Mouse (Mus musculus) stomach, embryonic 14.5 days (tissue): ENCODE data around the gene Gpatch4. TPM values are rescaled to one million over a fixed set of nuclear protein-coding genes. Genes with fewer than 3 reads are reported as not detected.
A peak's percentile ranks its signal among the peaks of the same experiment; 100 is the strongest.

ENCODE experiments used
- ATAC-seq: fragments of 200-750 bp; cut with Nextera tagmentation; 2 replicates; pipeline ENCODE4 v1.8.0; 2017; ENCODE audit warnings: low read depth, moderate TSS enrichment; ENCODE audit not compliant: insufficient number of reproducible peaks, insufficient read depth, low FRiP score
- H3K27ac ChIP-seq: fragments of 300-500 bp; sonication (generic); 2 replicates; pipeline ENCODE4 v1.5.1; 2014; ENCODE audit warnings: mild to moderate bottlenecking, low read length, moderate library complexity, mixed read lengths
- H3K27me3 ChIP-seq: fragments of 300-500 bp; sonication (generic); 2 replicates; pipeline ENCODE4 v1.6.1; 2014; ENCODE audit warnings: low read length, control low read depth, mixed read lengths; ENCODE audit not compliant: control insufficient read depth, insufficient read depth
- H3K36me3 ChIP-seq: fragments of 300-500 bp; sonication (generic); 2 replicates; pipeline ENCODE4 v1.6.1; 2014; ENCODE audit warnings: mild to moderate bottlenecking, control low read depth, low read length, moderate library complexity, mixed read lengths; ENCODE audit not compliant: control insufficient read depth, insufficient read depth
- H3K4me1 ChIP-seq: fragments of 300-500 bp; sonication (generic); 2 replicates; pipeline ENCODE4 v1.6.1; 2014; ENCODE audit warnings: low read length, control low read depth, mixed read lengths; ENCODE audit not compliant: control insufficient read depth, insufficient read depth
- H3K4me2 ChIP-seq: fragments of 300-500 bp; sonication (generic); replicated peaks from 2 replicates; pipeline ENCODE4 v1.6.1; 2014; ENCODE audit warnings: low read depth, low read length, control low read depth
- H3K4me3 ChIP-seq: fragments of 300-500 bp; sonication (generic); 2 replicates; pipeline ENCODE4 v1.5.1; 2014; ENCODE audit warnings: low read depth, low read length, control low read depth
- H3K9ac ChIP-seq: fragments of 300-500 bp; sonication (generic); replicated peaks from 2 replicates; pipeline ENCODE4 v1.6.1; 2014; ENCODE audit warnings: low read depth, mild to moderate bottlenecking, control low read depth, low read length, moderate library complexity, mixed read lengths
- H3K9me3 ChIP-seq: fragments of 300-500 bp; sonication (generic); 2 replicates; pipeline ENCODE4 v1.6.1; 2016; ENCODE audit warnings: low read depth, low read length, control low read depth; ENCODE audit not compliant: control insufficient read depth
- WGBS: fragments of 180-500 bp; shearing (Covaris S2); extraction: QIAGEN DNeasy Blood & Tissue Kit; methylation state at CpG from one replicate; pipeline ENCODE4 v1.1.7; 2014; 5-methylcytosine and 5-hydroxymethylcytosine counted together
- polyA plus RNA-seq: library from polyadenylated mRNA; unstranded; fragments of >200 nt; fragmentation: Nextera tagmentation; extraction: Ambion mirVana; gene quantifications from 2 replicates; pipeline ENCODE4 v1.2.1, GENCODE M21; 2014

Gene Gpatch4
- polyA plus RNA-seq, 1 experiment from 2014 or later: 36.0 TPM

DNA sequence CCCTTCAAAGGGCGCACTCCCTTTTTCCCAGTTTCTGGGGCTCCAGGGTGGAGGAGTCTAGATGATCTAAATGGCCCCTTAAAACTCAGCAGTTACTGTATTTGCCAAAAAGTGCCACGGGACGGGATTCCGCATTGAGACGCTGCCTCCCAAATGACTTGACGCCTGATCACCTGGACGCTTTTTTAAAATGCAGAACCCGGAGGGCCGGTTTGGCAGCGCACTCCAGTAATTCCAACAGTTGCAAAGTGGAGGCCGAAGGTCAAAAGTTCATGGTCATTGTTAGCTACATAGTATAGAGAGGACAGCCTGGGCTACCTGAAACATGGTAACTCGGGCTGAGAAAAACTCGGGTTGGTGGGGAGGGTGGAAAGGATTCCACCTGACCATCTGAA, 39.3 kb downstream of the Gpatch4 start:
- Histone ChIP-seq H3K9ac (peak overlapping the region; percentile 23; the same call in 1 of the 2 replicates), H3K4me2 (peak overlapping the region; percentile 63), H3K9me3 (no peaks in the 10 kb centered on the region), H3K4me1 (peaks cover 10% of the 10 kb centered on the region; the same call in 1 of the 2 replicates), H3K27ac (no peak overlapping the region; the same call in 1 of the 2 replicates), H3K36me3 (peaks cover 11% of the 10 kb centered on the region; the same call in 1 of the 2 replicates), H3K27me3 (no peaks in the 10 kb centered on the region), H3K4me3 (peak overlapping the region; percentile 52)
- ATAC-seq: no peak
- 1% methylated on average over 13 of the region's 13 CpGs for WGBS

DNA sequence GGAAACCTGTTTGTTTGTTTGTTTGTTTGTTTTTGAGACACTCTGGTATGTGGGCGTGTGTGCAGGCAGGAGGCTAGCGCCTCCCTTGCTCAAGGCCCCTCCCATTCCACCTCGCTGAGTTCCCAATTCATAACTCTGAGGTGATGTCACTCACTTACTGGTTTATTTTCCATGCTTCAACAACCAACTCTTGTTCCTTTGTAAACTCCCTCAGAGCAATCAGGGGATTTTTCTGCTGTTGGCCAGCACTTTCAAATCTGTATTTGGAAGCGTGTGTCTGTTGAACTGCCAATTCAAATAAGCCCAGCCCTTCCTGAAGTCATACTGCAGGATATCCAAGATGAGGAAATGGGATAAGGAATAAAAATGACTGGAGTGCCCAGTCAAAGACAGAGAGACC, 39.8 kb downstream of the Gpatch4 start:
- ATAC-seq: no peak; the same call in 1 of the 2 replicates
- Histone ChIP-seq H3K27me3 (no peaks in the 10 kb centered on the region), H3K9ac (peak overlapping the region; percentile 23; the same call in 1 of the 2 replicates), H3K36me3 (peaks cover 11% of the 10 kb centered on the region; the same call in 1 of the 2 replicates), H3K9me3 (no peaks in the 10 kb centered on the region), H3K27ac (no peak overlapping the region), H3K4me2 (peak overlapping the region; percentile 63), H3K4me3 (peak overlapping the region; percentile 52), H3K4me1 (peaks cover 10% of the 10 kb centered on the region; the same call in 1 of the 2 replicates)
- 5% methylated on average over 4 of the region's 4 CpGs for WGBS

DNA sequence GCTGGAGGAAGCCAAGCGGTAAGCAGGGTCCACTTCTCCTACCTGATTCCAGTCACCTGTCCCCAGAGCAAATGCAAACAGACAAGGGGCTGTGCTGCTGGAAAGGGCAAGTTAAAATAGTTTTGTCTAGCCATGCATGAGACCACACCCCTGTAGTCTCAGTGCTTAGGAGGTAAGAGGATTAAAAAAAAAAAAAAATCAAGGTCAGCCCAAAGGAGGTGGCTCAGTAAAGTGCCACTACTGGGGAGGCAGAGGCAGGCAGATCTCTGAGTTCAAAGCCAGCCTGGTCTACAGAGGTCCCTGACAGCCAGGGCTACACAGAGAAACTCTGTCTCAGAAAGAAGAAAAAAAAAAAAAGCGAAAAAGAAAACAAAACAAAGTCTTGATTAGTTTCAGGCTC, 41.1 kb downstream of the Gpatch4 start:
- Histone ChIP-seq H3K4me3 (no peak overlapping the region), H3K9me3 (no peaks in the 10 kb centered on the region), H3K36me3 (peaks cover 22% of the 10 kb centered on the region; the same call in 1 of the 2 replicates), H3K4me2 (no peak overlapping the region), H3K27me3 (no peaks in the 10 kb centered on the region), H3K4me1 (peaks cover 10% of the 10 kb centered on the region; the same call in 1 of the 2 replicates), H3K9ac (no peak overlapping the region), H3K27ac (no peak overlapping the region)
- ATAC-seq: no peak
- 98% methylated on average over 2 of the region's 2 CpGs for WGBS

DNA sequence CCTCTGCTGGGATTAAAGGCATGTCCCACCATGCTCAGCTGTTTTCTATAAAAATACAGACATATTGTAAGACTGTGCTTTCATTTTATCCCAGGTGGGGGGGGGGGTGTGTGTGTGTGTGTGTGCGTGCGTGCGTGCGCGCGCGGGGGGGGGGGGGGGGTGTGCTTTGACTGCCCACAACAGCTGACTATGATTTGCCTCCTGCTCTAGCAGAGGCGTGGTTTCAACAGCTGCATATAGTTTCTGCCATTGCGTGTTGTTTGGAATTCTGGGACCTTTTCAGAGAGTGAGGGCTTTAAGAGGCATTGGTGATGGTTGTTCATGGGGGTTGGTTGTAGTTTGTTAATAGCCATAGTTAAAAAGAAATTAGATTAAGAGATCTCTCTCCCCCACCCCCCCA, 42.6 kb downstream of the Gpatch4 start:
- no peak for ATAC-seq
- Histone ChIP-seq H3K36me3 (peaks cover 32% of the 10 kb centered on the region), H3K4me3 (no peak overlapping the region), H3K9me3 (no peaks in the 10 kb centered on the region), H3K27ac (no peak overlapping the region), H3K4me2 (no peak overlapping the region), H3K4me1 (peaks cover 10% of the 10 kb centered on the region; the same call in 1 of the 2 replicates), H3K27me3 (no peaks in the 10 kb centered on the region), H3K9ac (no peak overlapping the region)
- WGBS: 79% methylated on average over 2 of the region's 9 CpGs

DNA sequence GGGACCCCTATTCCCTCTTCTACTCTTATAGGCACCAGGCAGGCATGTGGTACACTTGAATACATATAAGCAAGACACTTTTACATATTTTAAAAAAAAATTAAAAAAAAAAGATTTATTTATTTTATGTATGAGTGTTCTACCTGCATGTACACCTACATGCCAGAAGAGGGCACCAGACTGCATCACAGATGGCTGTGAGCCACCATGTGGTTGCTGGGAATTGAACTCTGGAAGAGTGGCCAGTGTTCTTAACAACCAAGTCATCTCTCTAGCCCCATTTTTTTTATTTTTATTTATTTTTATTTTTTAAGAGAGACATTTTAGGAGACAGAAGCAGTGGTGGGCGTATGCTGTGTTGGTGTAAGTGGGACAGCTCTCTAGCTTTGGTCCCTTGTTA, 44.8 kb downstream of the Gpatch4 start:
- Histone ChIP-seq H3K27ac (no peak overlapping the region), H3K9me3 (no peaks in the 10 kb centered on the region), H3K9ac (no peak overlapping the region), H3K36me3 (peaks cover 51% of the 10 kb centered on the region), H3K4me3 (no peak overlapping the region), H3K4me2 (no peak overlapping the region), H3K27me3 (no peaks in the 10 kb centered on the region), H3K4me1 (peaks cover 6% of the 10 kb centered on the region; the same call in 1 of the 2 replicates)
- WGBS: 83% methylated on average over 1 of the region's 1 CpGs
- 0 out of 2 replicates have a peak, but pooled peaks have one; percentile 14 for ATAC-seq

- H3K27ac ChIP-seq: no peak overlapping the region
- no peaks in the 10 kb centered on the region for H3K4me1 ChIP-seq
- no peak for ATAC-seq
- H3K27me3 ChIP-seq: no peaks in the 10 kb centered on the region
- H3K9ac ChIP-seq: no peak overlapping the region
- H3K4me3 ChIP-seq: no peak overlapping the region
- H3K36me3 ChIP-seq: peaks cover 60% of the 10 kb centered on the region
- H3K4me2 ChIP-seq: no peak overlapping the region
- no peaks in the 10 kb centered on the region for H3K9me3 ChIP-seq
- WGBS: 91% methylated on average over 7 of the region's 7 CpGs
Observed at GRCm38 (mm10) chr3:88090106-88090505, 47.2 kb downstream of the Gpatch4 start.

GRCm38 (mm10) chr3:88090616-88091015, 47.7 kb downstream of the Gpatch4 start:
- Histone ChIP-seq H3K27me3 (no peaks in the 10 kb centered on the region), H3K4me2 (no peak overlapping the region), H3K36me3 (peaks cover 64% of the 10 kb centered on the region), H3K9me3 (no peaks in the 10 kb centered on the region), H3K4me1 (no peaks in the 10 kb centered on the region), H3K27ac (no peak overlapping the region), H3K4me3 (no peak overlapping the region), H3K9ac (no peak overlapping the region)
- WGBS: 94% methylated on average over 6 of the region's 6 CpGs
- no peak for ATAC-seq

DNA sequence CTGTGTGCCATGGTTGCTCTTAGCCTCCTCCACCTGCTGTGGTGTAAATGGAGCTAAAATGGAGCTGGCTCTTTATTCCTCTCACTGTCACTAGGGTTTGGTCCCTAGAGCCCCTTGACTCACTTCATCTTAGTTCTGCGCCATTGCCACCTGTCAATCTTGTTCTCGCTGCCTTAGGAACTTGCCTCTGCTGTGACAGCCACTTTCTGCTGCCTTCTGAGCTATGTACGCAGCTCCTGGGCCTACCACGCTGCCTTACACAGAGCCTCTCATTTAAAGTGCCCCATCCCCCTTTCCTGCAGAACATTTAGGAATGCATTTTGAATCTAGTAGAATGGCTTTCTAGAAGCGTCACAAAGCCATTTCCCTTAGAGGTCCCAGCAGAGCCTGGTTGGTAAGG, 51.2 kb downstream of the Gpatch4 start:
- H3K27ac ChIP-seq: no peak overlapping the region
- no peaks in the 10 kb centered on the region for H3K27me3 ChIP-seq
- no peak overlapping the region for H3K4me2 ChIP-seq
- H3K4me3 ChIP-seq: no peak overlapping the region
- H3K4me1 ChIP-seq: no peaks in the 10 kb centered on the region
- no peak for ATAC-seq
- H3K9ac ChIP-seq: no peak overlapping the region
- peaks cover 61% of the 10 kb centered on the region for H3K36me3 ChIP-seq
- 93% methylated on average over 5 of the region's 5 CpGs for WGBS
- H3K9me3 ChIP-seq: no peaks in the 10 kb centered on the region

GRCm38 (mm10) chr3:88097666-88098065, 54.8 kb downstream of the Gpatch4 start:
- 85% methylated on average over 6 of the region's 6 CpGs for WGBS
- Histone ChIP-seq H3K27ac (no peak overlapping the region), H3K4me1 (no peaks in the 10 kb centered on the region), H3K4me2 (no peak overlapping the region), H3K36me3 (peaks cover 54% of the 10 kb centered on the region), H3K9ac (no peak overlapping the region), H3K9me3 (no peaks in the 10 kb centered on the region), H3K27me3 (no peaks in the 10 kb centered on the region), H3K4me3 (no peak overlapping the region)
- ATAC-seq: no peak
